Mouse (Mus musculus): ENCODE measurements around the gene Chst10. TPM values are rescaled to one million over a fixed set of nuclear protein-coding genes. Genes with fewer than 3 reads are reported as not detected.

The Chst10 gene
- total RNA-seq (2022), result under 1 TPM; 0.16 to 0.72 (median 0.33) TPM

GRCm38 (mm10) chr1:38897431-38898248 is at the start of gene Chst10:
TSS of gene Chst10 (minus strand) at chr1:38898161.
- DNase-seq (ENCODE audit: low spot score), result peak; percentile 6

- DNase-seq (ENCODE audit: low spot score), result no peak
These were observed 41.6 kb upstream of the Chst10 start for GRCm38 (mm10) chr1:38939608-38940007.

GRCm38 (mm10) chr1:38938849-38939248 is 40.9 kb upstream of the Chst10 start, which contains the start of gene Nms:
TSS of gene Nms (plus strand) at chr1:38939149.
- no peak for DNase-seq (ENCODE audit: low spot score)

- no peak for DNase-seq (ENCODE audit: low spot score)
These were observed 38.8 kb upstream of the Chst10 start for GRCm38 (mm10) chr1:38936780-38937179.

GRCm38 (mm10) chr1:38934668-38935067 is 36.7 kb upstream of the Chst10 start:
- no peak for DNase-seq (ENCODE audit: low spot score)

- no peak for DNase-seq (ENCODE audit: low spot score)
These were observed 32.8 kb upstream of the Chst10 start for GRCm38 (mm10) chr1:38930767-38931166.

- no peak for DNase-seq (ENCODE audit: low spot score)
These were observed 31.5 kb upstream of the Chst10 start for GRCm38 (mm10) chr1:38929468-38929867.

GRCm38 (mm10) chr1:38928996-38929395 is 31.0 kb upstream of the Chst10 start:
- DNase-seq (ENCODE audit: low spot score), result no peak

GRCm38 (mm10) chr1:38903985-38904384 is 6.0 kb upstream of the Chst10 start:
- no peak for DNase-seq (ENCODE audit: low spot score)

- DNase-seq (ENCODE audit: low spot score), result no peak
These were observed 4.6 kb upstream of the Chst10 start for GRCm38 (mm10) chr1:38902571-38902970.

GRCm38 (mm10) chr1:38893081-38893480 is 4.9 kb downstream of the Chst10 start:
- no peak for DNase-seq (ENCODE audit: low spot score)

GRCm38 (mm10) chr1:38891444-38891843 is 6.5 kb downstream of the Chst10 start:
- no peak for DNase-seq (ENCODE audit: low spot score)

GRCm38 (mm10) chr1:38888803-38889202 is 9.2 kb downstream of the Chst10 start:
- no peak for DNase-seq (ENCODE audit: low spot score)

GRCm38 (mm10) chr1:38887011-38887410 is 10.9 kb downstream of the Chst10 start:
- no peak for DNase-seq (ENCODE audit: low spot score)

- no peak for DNase-seq (ENCODE audit: low spot score)
These were observed 11.4 kb downstream of the Chst10 start for GRCm38 (mm10) chr1:38886602-38887001.

- no peak for DNase-seq (ENCODE audit: low spot score)
These were observed 12.0 kb downstream of the Chst10 start for GRCm38 (mm10) chr1:38885956-38886355.

- DNase-seq (ENCODE audit: low spot score), result no peak
These were observed 14.2 kb downstream of the Chst10 start for GRCm38 (mm10) chr1:38883766-38884165.

GRCm38 (mm10) chr1:38882746-38883145 is 15.2 kb downstream of the Chst10 start:
- no peak for DNase-seq (ENCODE audit: low spot score)

- no peak for DNase-seq (ENCODE audit: low spot score)
These were observed 16.6 kb downstream of the Chst10 start for GRCm38 (mm10) chr1:38881366-38881765.

- no peak for DNase-seq (ENCODE audit: low spot score)
These were observed 21.1 kb downstream of the Chst10 start for GRCm38 (mm10) chr1:38876671-38877382.

GRCm38 (mm10) chr1:38873911-38874310 is 24.1 kb downstream of the Chst10 start:
- DNase-seq (ENCODE audit: low spot score), result no peak

GRCm38 (mm10) chr1:38871834-38872233 is 26.1 kb downstream of the Chst10 start:
- no peak for DNase-seq (ENCODE audit: low spot score)
